Mouse (Mus musculus): ENCODE measurements around the gene Pgrmc2.

Pgrmc2 gene

DNA sequence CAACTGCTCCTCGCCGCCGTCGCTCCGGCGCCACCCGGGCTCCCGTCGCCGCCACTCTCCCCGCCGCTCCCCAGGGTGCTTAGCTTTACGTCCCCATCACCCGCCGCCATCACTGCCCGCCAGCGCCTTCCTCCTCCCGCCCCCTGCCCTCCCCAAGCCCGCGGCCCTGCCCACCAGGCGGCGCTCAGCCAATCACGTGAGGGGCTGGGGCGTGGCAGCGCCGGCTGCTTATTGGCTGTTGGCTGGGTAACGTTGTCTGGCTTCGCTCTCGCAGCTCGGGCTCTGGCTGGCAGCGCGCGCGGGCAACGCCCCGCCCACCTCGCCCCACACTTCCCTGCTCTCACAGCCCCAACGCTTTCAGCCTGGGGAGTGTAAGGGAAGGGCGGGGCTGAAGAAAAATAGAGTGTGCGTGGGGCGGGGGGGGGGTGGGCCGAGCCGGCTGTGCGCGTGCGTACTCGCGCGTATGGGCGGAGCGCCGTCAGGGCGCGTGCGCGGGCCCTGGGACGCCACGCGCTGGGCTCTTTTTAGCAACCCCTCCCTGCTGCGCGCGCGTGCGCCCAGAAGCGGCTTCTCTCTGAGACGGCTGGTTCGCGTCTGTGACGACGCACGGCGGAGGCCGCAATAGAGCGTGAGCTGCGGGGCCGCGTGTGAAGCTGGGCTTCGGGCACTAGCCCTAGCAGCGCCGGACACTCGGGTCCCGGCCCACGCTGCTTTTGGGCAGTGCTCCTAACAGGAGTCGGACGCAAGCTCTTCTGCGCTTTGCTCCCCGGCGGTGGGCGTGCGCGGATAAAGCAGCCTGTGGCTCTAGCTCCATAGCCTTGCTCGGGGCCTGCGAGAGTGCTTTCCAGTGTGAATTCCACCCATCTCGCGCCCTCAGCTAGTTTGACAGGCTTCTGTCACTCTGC lies at the start of gene Pgrmc2:
Gene Pgrmc2, minus strand, starts transcription at position 162 of the 905 bp plus-strand sequence.
- peak; percentile 99 for DNase-seq

- DNase-seq, result no peak
Measured at GRCm38 (mm10) chr3:41124000-41124294, 41.1 kb upstream of the Pgrmc2 start.

GRCm38 (mm10) chr3:41123190-41123999 lies 40.5 kb upstream of the Pgrmc2 start:
- no peak for DNase-seq

- no peak for DNase-seq
Measured at GRCm38 (mm10) chr3:41118173-41118572, 35.3 kb upstream of the Pgrmc2 start.

DNA sequence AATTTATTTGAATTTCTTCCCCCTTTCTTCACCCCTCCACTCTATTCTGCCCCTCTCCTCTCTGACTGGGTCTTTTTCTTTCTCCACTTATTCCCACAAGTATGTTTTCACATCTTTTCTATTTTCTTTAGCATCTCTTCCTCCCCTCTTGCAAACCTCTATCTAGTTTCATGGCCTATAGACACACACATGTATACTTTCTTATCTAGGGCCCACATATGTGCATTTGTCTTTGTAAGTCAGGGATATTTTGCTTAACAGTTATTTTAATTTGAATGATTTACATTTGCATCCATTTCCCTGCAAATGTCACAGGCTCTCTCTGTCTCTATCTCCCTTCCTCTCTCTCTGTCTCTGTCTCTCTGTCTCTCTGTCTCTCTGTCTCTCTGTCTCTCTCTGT lies 34.6 kb upstream of the Pgrmc2 start:
- no peak for DNase-seq

GRCm38 (mm10) chr3:41113186-41113585 lies 30.3 kb upstream of the Pgrmc2 start:
- no peak for DNase-seq

GRCm38 (mm10) chr3:41108306-41108785 lies 25.5 kb upstream of the Pgrmc2 start:
- DNase-seq, result peak; percentile 19

- no peak for DNase-seq
Measured at GRCm38 (mm10) chr3:41107600-41108305, 24.9 kb upstream of the Pgrmc2 start.

- DNase-seq, result no peak
Measured at GRCm38 (mm10) chr3:41101905-41102304, 19.1 kb upstream of the Pgrmc2 start.

- no peak for DNase-seq
Measured at GRCm38 (mm10) chr3:41100157-41100556, 17.3 kb upstream of the Pgrmc2 start.

DNA sequence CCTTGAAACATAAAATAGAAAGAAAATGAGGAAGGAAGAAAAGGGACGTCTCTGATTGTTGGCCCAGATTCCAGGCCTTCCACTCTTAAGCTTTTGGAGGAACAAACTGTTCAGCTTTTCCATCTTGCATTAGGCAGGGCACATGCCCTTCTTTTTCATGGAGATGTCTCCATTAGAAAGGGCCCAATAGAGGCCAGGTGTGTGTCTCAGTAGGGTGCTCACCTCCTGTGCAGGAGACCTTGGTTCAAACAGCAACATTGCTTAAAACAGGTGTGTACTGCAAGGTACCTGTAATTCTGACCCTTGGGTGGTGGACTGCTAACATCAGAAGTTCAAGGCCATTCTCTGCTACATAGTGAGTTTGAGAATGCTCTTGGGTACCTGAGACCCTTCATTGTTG lies 16.8 kb upstream of the Pgrmc2 start:
- DNase-seq, result no peak

GRCm38 (mm10) chr3:41093210-41093609 lies 10.4 kb upstream of the Pgrmc2 start:
- no peak for DNase-seq

GRCm38 (mm10) chr3:41092311-41092710 lies 9.5 kb upstream of the Pgrmc2 start:
- peak; percentile 60 for DNase-seq

DNA sequence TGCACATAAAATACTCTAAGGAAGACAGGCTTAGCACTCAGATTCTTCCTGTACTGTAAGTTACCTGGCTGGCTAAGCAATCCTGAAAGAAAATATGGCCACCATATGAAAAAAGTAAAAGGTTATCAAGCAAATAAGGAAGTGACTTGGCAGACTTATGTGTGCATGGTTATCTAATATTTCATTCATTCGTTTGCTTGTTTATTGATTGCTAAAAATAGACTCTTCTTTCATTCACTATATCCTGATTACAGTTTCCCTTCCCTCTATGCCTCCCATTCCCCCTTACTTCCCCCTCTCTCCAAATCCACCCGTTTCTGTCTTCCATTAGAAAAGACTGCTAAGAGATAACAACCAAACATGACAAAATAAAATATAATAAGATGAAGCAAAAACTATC lies 8.0 kb upstream of the Pgrmc2 start:
- DNase-seq, result no peak

DNA sequence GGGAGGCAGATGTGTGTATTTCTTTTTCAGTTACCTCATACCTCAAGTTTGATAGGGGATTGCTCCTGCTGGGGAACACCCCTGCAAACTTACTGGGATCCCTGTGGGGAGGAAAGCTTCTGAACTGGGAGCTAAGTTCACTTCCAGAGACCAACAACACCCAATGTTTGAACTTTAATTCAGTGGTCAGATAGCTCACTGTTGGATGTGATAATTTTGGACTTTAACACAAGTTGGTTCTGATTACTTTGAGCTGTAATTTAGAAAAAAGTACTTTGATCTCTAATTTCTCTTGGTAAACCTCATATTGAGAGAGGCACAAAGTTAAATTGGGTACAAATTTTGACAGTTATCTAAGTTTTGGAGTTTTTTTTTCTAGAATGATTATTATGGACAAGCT lies 4.2 kb upstream of the Pgrmc2 start:
- DNase-seq, result no peak

- DNase-seq, result no peak
Measured at GRCm38 (mm10) chr3:41084421-41084820, 1.6 kb upstream of the Pgrmc2 start.

DNA sequence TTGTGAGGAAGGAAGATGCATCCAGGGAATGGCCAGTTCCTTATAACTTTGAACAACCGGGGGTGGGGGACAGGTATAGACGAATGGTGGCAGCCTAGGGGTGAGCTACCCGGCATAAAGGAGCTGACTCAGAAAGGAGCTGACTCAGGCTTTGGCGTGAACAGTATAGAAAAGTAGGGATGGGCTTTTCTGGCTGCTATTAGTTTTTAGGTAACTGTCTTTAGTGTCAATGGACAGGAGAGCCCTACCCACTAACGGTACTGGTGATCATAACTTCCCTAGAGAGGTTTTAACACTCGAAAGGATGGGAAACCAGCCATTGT lies 905 bp upstream of the Pgrmc2 start:
- no peak for DNase-seq

DNA sequence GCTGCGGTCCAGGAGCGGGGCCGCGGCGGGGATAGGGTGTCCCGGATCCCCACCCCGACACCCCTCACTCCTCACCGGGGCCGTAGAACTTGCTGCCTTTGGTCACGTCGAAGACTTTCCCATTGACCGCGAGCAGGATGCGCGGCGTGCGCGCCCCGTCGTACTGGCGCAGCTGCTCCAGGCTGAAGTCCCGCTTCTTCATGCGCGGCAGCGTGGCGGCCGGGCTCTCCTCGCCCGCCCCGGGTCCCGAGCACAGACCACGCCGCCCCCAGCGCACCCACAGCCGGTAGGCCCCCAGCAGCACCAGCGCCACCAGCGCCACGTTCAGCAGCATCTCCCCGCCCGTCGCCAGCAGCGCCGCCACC lies 344 bp downstream of the Pgrmc2 start:
- no peak for DNase-seq

DNA sequence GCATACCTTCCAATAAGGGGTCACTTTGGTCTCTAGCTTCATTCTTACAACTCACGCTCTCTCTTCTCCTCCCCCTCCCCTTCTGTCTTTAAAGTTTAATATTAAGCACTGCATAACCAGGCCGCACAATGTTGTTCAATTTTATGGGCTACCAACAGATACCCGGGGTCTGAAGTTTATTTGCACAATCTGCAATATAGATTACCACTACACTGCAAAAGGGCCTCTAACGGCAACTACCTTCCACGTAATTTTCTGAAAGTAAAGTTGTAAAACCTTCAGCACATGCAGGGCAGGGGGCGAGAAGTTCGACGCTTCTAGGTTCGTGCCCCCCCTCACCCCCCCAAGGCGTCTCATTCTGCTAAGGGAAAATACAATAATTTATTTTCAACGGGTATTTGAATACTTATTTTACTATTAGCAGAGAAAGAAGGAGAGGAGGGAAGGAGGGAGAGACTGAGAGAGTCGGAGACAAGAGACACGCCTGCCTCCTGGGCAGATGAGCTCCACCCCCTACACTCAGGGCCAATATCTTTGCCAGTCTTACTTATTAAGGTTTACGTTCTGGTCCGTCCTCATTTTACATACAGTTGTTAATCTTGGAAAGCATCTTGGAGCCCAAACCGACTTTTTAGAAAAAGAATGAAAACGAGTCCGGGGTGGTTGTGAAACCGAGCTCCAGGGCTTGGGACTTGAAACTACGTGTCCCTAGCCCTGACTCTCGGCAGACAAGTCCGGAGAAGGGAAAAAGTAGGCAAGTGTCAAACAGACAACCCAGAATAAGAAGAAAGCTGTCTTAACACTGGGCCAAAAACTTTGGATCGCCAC lies 1.2 kb downstream of the Pgrmc2 start:
- DNase-seq, result peak; percentile 42

DNA sequence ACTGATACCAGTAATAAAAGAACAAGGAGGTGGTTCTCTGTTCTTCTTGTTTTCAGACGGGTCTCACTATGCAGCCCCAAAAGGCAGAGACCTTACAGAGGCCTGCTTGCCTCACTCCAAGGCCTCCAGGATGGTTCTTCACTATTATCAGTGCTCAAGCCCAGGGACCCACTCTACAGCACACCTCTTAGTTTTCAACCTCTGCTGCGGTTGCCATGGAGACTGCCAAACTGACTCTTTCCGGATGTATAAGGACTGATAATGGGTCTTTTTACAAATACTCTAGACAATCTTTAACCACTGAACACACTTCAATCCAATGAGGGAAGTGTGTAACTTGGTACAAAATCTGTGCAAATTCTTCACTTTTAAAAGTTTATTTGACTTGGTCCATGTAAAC lies 2.1 kb downstream of the Pgrmc2 start:
- DNase-seq, result no peak

DNA sequence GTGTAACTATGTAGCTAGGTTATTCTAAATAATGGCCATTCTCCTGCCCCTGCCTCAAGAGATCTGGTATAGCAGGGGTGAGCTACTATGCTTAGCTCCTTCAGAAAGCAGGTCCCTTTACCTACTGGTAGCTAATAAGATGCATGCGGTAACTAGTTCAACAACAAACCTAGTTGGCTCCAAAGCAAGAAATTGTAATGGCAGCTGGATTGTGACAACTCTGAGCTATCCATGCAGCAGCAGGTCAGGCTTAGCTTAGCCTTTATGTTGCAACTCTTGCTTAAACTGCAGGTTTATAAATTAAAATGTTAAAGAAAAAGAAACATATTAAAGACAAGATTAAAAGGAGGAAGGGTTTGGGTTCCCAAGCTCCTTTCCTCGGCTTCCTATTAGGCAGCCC lies 4.2 kb downstream of the Pgrmc2 start:
- no peak for DNase-seq

GRCm38 (mm10) chr3:41075376-41075775 lies 7.5 kb downstream of the Pgrmc2 start:
- DNase-seq, result no peak

DNA sequence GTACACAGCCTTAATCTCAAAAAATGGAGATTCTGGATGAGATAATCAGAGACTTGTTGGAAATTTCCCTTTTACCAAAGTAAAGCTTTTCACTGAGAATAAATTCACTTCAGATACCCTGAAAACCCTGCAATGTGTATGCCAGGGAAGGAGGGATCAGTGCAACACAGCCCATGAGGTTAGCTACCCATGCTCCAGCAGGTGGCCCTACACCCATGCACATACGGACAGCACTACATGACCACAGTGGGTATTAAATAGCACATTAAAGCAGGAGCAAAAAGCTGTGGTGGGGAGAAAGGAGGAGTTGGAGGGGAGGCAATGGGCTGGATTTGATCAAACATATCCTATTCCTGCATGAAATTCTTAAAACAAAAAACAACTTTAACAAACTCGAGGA lies 12.3 kb downstream of the Pgrmc2 start:
- peak; percentile 26 for DNase-seq
